ENCODE assay signal across 14 mouse cellular contexts in genomic region chr6:88384420-88385053, GRCm38 (mm10).
A peak's percentile ranks its signal among the peaks of the same experiment; 100 is the strongest.
DNase-seq lines count a peak whose midpoint lies in the region; ATAC-seq lines count a peak whose summit lies in the region.
"Had no signal": no experiment of that assay in that cellular context is flagged by ENCODE, and none has a peak within 500 bp of the region (broad histone marks: within the 10 kb centered on the region; RNA-seq: fewer than 3 reads in every experiment).

No protein-coding gene starts in this region.

- peak overlapping the region; percentile 54 for H3K27ac ChIP-seq in hindbrain, embryonic 10.5 days
- H3K27ac ChIP-seq in hindbrain, embryonic 14.5 days: no peak overlapping the region
- peak overlapping the region; percentile 87 for H3K27ac ChIP-seq in embryonic facial prominence, embryonic 10.5 days (replicated peaks)
- H3K27ac ChIP-seq: liver, embryonic 14.5 days; midbrain, embryonic 15.5 days had no signal

- no peak overlapping the region for H3K9ac ChIP-seq in hindbrain, embryonic 14.5 days
- H3K9ac ChIP-seq: liver, embryonic 14.5 days; midbrain, embryonic 15.5 days had no signal

- no peaks in the 10 kb centered on the region for H3K27me3 ChIP-seq in hindbrain, embryonic 10.5 days (ENCODE audit: insufficient read depth, poor library complexity, severe bottlenecking)
- H3K27me3 ChIP-seq in hindbrain, embryonic 14.5 days (ENCODE audit: control insufficient read depth, insufficient read depth, low read length): no peaks in the 10 kb centered on the region
- no peaks in the 10 kb centered on the region for H3K27me3 ChIP-seq in embryonic facial prominence, embryonic 10.5 days (replicated peaks; ENCODE audit: low read depth, poor library complexity, severe bottlenecking)
- H3K27me3 ChIP-seq: midbrain, embryonic 15.5 days had no signal

- no peaks in the 10 kb centered on the region for H3K9me3 ChIP-seq in hindbrain, embryonic 10.5 days
- no peaks in the 10 kb centered on the region for H3K9me3 ChIP-seq in hindbrain, embryonic 14.5 days (ENCODE audit: control insufficient read depth, low read length)
- no peaks in the 10 kb centered on the region for H3K9me3 ChIP-seq in embryonic facial prominence, embryonic 10.5 days
- H3K9me3 ChIP-seq: midbrain, embryonic 15.5 days had no signal

- no peak overlapping the region for H3K4me2 ChIP-seq in hindbrain, embryonic 14.5 days (replicated peaks)
- H3K4me2 ChIP-seq: midbrain, embryonic 15.5 days had no signal

- no peaks in the 10 kb centered on the region for H3K36me3 ChIP-seq in hindbrain, embryonic 10.5 days
- no peaks in the 10 kb centered on the region for H3K36me3 ChIP-seq in hindbrain, embryonic 14.5 days (replicated peaks; ENCODE audit: control insufficient read depth, insufficient read depth)
- H3K36me3 ChIP-seq in embryonic facial prominence, embryonic 10.5 days (replicated peaks): no peaks in the 10 kb centered on the region
- H3K36me3 ChIP-seq: midbrain, embryonic 15.5 days had no signal

- peaks cover 58% of the 10 kb centered on the region for H3K4me1 ChIP-seq in hindbrain, embryonic 10.5 days (replicated peaks)
- H3K4me1 ChIP-seq in hindbrain, embryonic 14.5 days (replicated peaks; ENCODE audit: control insufficient read depth, insufficient read depth, low read length): peaks cover 13% of the 10 kb centered on the region
- H3K4me1 ChIP-seq in embryonic facial prominence, embryonic 10.5 days: peaks cover 70% of the 10 kb centered on the region

- 66% methylated on average over 8 of the region's 8 CpGs for WGBS in hindbrain, embryonic 10.5 days
- WGBS in hindbrain, embryonic 14.5 days: 67% methylated on average over 8 of the region's 8 CpGs
- WGBS in embryonic facial prominence, embryonic 10.5 days: 43% methylated on average over 8 of the region's 8 CpGs

- no peak for ATAC-seq in hindbrain, embryonic 14.5 days (ENCODE audit: low FRiP score)
- ATAC-seq: CD4-positive, CD25-positive, alpha-beta regulatory T cell, adult 4 months; midbrain, embryonic 15.5 days had no signal

- DNase-seq in hindbrain, embryonic 10.5 days (ENCODE audit: low spot score): no peak
- DNase-seq in hindbrain, embryonic 14.5 days (ENCODE audit: low spot score): no peak
- DNase-seq in embryonic facial prominence, embryonic 10.5 days (ENCODE audit: low spot score): peak; percentile 54
- peak; percentile 24 for DNase-seq in forelimb bud, embryonic 11.5 days (ENCODE audit: low read depth, low spot score)
- peak; percentile 11 for DNase-seq in retina, adult 2 months (ENCODE audit: low read depth, low spot score)
- no peak for DNase-seq in right cerebral cortex, postnatal 36 days (ENCODE audit: low spot score in 2 of 2)
- no peak for DNase-seq in natural killer cell, adult 2 months (ENCODE audit: low spot score in 2 of 2)
- no peak for DNase-seq in urinary bladder, postnatal 10 days (ENCODE audit: low spot score)
- DNase-seq: cerebellum, adult 18-20 months; lung, postnatal 36 days; thymus, postnatal 4 days had no signal

- H3K4me3 ChIP-seq in hindbrain, embryonic 10.5 days: no peak overlapping the region
- no peak overlapping the region for H3K4me3 ChIP-seq in hindbrain, embryonic 14.5 days (replicated peaks; ENCODE audit: low read length)
- H3K4me3 ChIP-seq in embryonic facial prominence, embryonic 10.5 days: no peak overlapping the region
- H3K4me3 ChIP-seq: midbrain, embryonic 15.5 days had no signal

Comparison
In these comparisons a context has a peak if more than half of its experiments do, and no peak if none do; other contexts are left out.
1. DNase-seq: peak in embryonic facial prominence, embryonic 10.5 days (single experiment), forelimb bud, embryonic 11.5 days (single experiment) and retina, adult 2 months (single experiment); none in hindbrain, embryonic 10.5 days (single experiment), hindbrain, embryonic 14.5 days (single experiment), right cerebral cortex, postnatal 36 days (0 of 2), natural killer cell, adult 2 months (0 of 2) and urinary bladder, postnatal 10 days (single experiment).